Mouse (Mus musculus): ENCODE measurements around the gene Il16. TPM values are rescaled to one million over a fixed set of nuclear protein-coding genes. Genes with fewer than 3 reads are reported as not detected.

Il16 gene
- polyA plus RNA-seq, 1 experiment from 2014 or later = 8.3 TPM

DNA sequence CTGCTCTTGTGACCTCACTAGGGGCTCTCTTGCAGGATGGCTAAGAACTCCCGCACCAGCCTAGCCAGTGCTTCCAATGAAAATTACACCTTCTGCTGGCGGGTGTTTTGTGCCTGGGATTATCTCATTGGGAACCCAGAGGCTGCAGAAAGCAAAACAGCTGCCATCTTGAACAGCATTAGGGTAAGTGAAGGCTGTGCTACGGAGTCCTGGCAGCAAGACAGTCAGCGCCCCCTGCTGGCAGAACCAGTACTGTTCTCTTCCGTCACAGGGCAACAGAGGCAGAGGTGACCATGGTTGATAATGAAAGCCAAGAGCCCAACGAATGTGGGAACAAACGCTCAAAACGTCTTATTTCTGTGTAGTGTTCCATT is 145.6 kb downstream of the Il16 start:
- Histone ChIP-seq H3K4me2 (ENCODE audit: low read depth, low read length) (no peak overlapping the region), H3K27ac (ENCODE audit: low read length) (no peak overlapping the region), H3K9ac (ENCODE audit: low read depth, low read length) (no peak overlapping the region), H3K27me3 (ENCODE audit: control insufficient read depth, insufficient read depth, low read depth, low read length) (no peaks in the 10 kb centered on the region), H3K36me3 (ENCODE audit: control insufficient read depth, insufficient read depth) (no peaks in the 10 kb centered on the region), H3K4me1 (ENCODE audit: control insufficient read depth, low read depth, low read length) (no peaks in the 10 kb centered on the region), H3K9me3 (replicated peaks; ENCODE audit: control insufficient read depth, low read length) (no peaks in the 10 kb centered on the region), H3K4me3 (ENCODE audit: low read depth, low read length) (no peak overlapping the region)
- WGBS (ENCODE audit: insufficient replicate concordance) = 36% methylated on average over 8 of the region's 8 CpGs
- no peak for ATAC-seq (ENCODE audit: low read depth)

GRCm38 (mm10) chr7:83598997-83599912 is 146.3 kb downstream of the Il16 start:
- ATAC-seq (ENCODE audit: low read depth) = no peak
- H3K9me3 ChIP-seq (replicated peaks; ENCODE audit: control insufficient read depth, low read length) = no peaks in the 10 kb centered on the region
- no peaks in the 10 kb centered on the region for H3K27me3 ChIP-seq (ENCODE audit: control insufficient read depth, insufficient read depth, low read depth, low read length)
- WGBS (ENCODE audit: insufficient replicate concordance) = 47% methylated on average over 13 of the region's 13 CpGs
- no peak overlapping the region for H3K9ac ChIP-seq (ENCODE audit: low read depth, low read length)
- H3K4me1 ChIP-seq (ENCODE audit: control insufficient read depth, low read depth, low read length) = no peaks in the 10 kb centered on the region
- H3K4me3 ChIP-seq (ENCODE audit: low read depth, low read length) = no peak overlapping the region
- H3K27ac ChIP-seq (ENCODE audit: low read length) = no peak overlapping the region
- no peaks in the 10 kb centered on the region for H3K36me3 ChIP-seq (ENCODE audit: control insufficient read depth, insufficient read depth)
- no peak overlapping the region for H3K4me2 ChIP-seq (ENCODE audit: low read depth, low read length)

DNA sequence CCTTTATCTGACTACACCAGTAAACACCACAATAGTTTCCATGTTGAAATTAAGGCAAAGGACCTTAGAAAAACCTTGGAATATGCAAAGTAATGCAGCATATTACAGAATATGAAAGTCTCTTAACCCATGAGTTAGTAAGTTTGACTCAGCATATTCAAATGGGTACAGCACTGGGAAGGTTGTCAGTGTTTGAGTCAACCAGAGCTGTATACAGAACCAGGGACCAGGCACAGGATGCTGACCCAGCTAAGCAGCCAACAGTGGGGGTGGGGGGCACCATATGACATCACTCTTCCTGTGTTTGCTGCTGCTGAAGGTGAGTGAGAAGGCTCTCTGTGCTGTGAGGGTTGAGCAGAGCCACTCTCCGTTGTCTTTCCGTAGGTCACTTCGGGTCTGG is 148.5 kb downstream of the Il16 start:
- no peak for ATAC-seq (ENCODE audit: low read depth)
- Histone ChIP-seq H3K27me3 (ENCODE audit: control insufficient read depth, insufficient read depth, low read depth, low read length) (no peaks in the 10 kb centered on the region), H3K27ac (ENCODE audit: low read length) (no peak overlapping the region), H3K9me3 (replicated peaks; ENCODE audit: control insufficient read depth, low read length) (no peaks in the 10 kb centered on the region), H3K36me3 (ENCODE audit: control insufficient read depth, insufficient read depth) (no peaks in the 10 kb centered on the region), H3K4me3 (ENCODE audit: low read depth, low read length) (no peak overlapping the region), H3K9ac (ENCODE audit: low read depth, low read length) (no peak overlapping the region), H3K4me1 (ENCODE audit: control insufficient read depth, low read depth, low read length) (no peaks in the 10 kb centered on the region), H3K4me2 (ENCODE audit: low read depth, low read length) (no peak overlapping the region)
- 80% methylated on average over 3 of the region's 3 CpGs for WGBS (ENCODE audit: insufficient replicate concordance)

- 54% methylated on average over 3 of the region's 3 CpGs for WGBS (ENCODE audit: insufficient replicate concordance)
- Histone ChIP-seq H3K27ac (ENCODE audit: low read length) (no peak overlapping the region), H3K4me1 (ENCODE audit: control insufficient read depth, low read depth, low read length) (no peaks in the 10 kb centered on the region), H3K4me3 (ENCODE audit: low read depth, low read length) (no peak overlapping the region), H3K9me3 (replicated peaks; ENCODE audit: control insufficient read depth, low read length) (no peaks in the 10 kb centered on the region), H3K27me3 (ENCODE audit: control insufficient read depth, insufficient read depth, low read depth, low read length) (no peaks in the 10 kb centered on the region), H3K36me3 (ENCODE audit: control insufficient read depth, insufficient read depth) (no peaks in the 10 kb centered on the region), H3K9ac (ENCODE audit: low read depth, low read length) (no peak overlapping the region), H3K4me2 (ENCODE audit: low read depth, low read length) (no peak overlapping the region)
- no peak for ATAC-seq (ENCODE audit: low read depth)
These were observed 151.5 kb downstream of the Il16 start for GRCm38 (mm10) chr7:83594056-83594455.

Other genes with a start within 250 kb of the Il16 start
- 0.07 and 0.48 TPM in 2 replicates for gene Tmc3, start 160.8 kb downstream of the Il16 start, polyA plus RNA-seq (2015; fragmentation: Nextera tagmentation; extraction: Ambion mirVana)
- gene Stard5, start 113.8 kb downstream of the Il16 start, polyA plus RNA-seq (2015; fragmentation: Nextera tagmentation; extraction: Ambion mirVana) = 19.2 and 25.3 TPM in 2 replicates
- not detected in 2 replicates for gene Cfap161, start 49.2 kb upstream of the Il16 start, polyA plus RNA-seq (2015; fragmentation: Nextera tagmentation; extraction: Ambion mirVana)
- 5.9 and 7.2 TPM in 2 replicates for gene Tlnrd1, start 138.6 kb upstream of the Il16 start, polyA plus RNA-seq (2015; fragmentation: Nextera tagmentation; extraction: Ambion mirVana)
- gene Mesd, start 138.7 kb upstream of the Il16 start, polyA plus RNA-seq (2015; fragmentation: Nextera tagmentation; extraction: Ambion mirVana) = 37.6 and 40.5 TPM in 2 replicates